Mouse (Mus musculus) intestine, embryonic 14.5 days (tissue): ENCODE data around the gene Cyb561d2. TPM values are rescaled to one million over a fixed set of nuclear protein-coding genes. Genes with fewer than 3 reads are reported as not detected.
A peak's percentile ranks its signal among the peaks of the same experiment; 100 is the strongest.

Source experiments
- ATAC-seq: fragments of 200-750 bp; cut with Nextera tagmentation; replicated peaks from 2 replicates; pipeline ENCODE4 v1.8.0; 2017; ENCODE audit warnings: low read depth, moderate number of reproducible peaks, moderate TSS enrichment, moderate library complexity; ENCODE audit not compliant: low FRiP score, low TSS enrichment
- DNase-seq: peaks from one replicate; pipeline ENCODE4 v3.0.0-alpha.2; 2018; ENCODE audit warnings: low spot score
- H3K27ac ChIP-seq: fragments of 300-500 bp; sonication (generic); 2 replicates; pipeline ENCODE4 v1.5.1; 2014; ENCODE audit warnings: low read depth, mild to moderate bottlenecking, control low read depth
- H3K27me3 ChIP-seq: fragments of 300-500 bp; sonication (generic); replicated peaks from 2 replicates; pipeline ENCODE4 v1.6.1; 2014; ENCODE audit warnings: low read length, control low read depth; ENCODE audit not compliant: control insufficient read depth, insufficient read depth
- H3K36me3 ChIP-seq: fragments of 300-500 bp; sonication (generic); 2 replicates; pipeline ENCODE4 v1.6.1; 2014; ENCODE audit warnings: low read length, control low read depth; ENCODE audit not compliant: control insufficient read depth, insufficient read depth
- H3K4me1 ChIP-seq: fragments of 300-500 bp; sonication (generic); replicated peaks from 2 replicates; pipeline ENCODE4 v1.6.1; 2014; ENCODE audit warnings: low read length, control low read depth, mixed read lengths; ENCODE audit not compliant: control insufficient read depth, insufficient read depth
- H3K4me2 ChIP-seq: fragments of 300-500 bp; sonication (generic); 2 replicates; pipeline ENCODE4 v1.6.1; 2014; ENCODE audit warnings: low read length
- H3K4me3 ChIP-seq: fragments of 300-500 bp; sonication (generic); 2 replicates; pipeline ENCODE4 v1.5.1; 2014; ENCODE audit warnings: low read depth, low read length, control low read depth, mixed read lengths
- H3K9ac ChIP-seq: fragments of 300-500 bp; sonication (generic); 2 replicates; pipeline ENCODE4 v1.6.1; 2014; ENCODE audit warnings: mild to moderate bottlenecking, low read length
- H3K9me3 ChIP-seq: fragments of 300-500 bp; sonication (generic); 2 replicates; pipeline ENCODE4 v1.6.1; 2016; ENCODE audit warnings: low read length, control low read depth; ENCODE audit not compliant: control insufficient read depth
- WGBS: fragments of 180-500 bp; shearing (Covaris S2); extraction: QIAGEN DNeasy Blood & Tissue Kit; methylation state at CpG from one replicate; pipeline ENCODE4 v1.1.7; 2014; 5-methylcytosine and 5-hydroxymethylcytosine counted together
- polyA plus RNA-seq: library from polyadenylated mRNA; unstranded; fragments of >200 nt; fragmentation: Nextera tagmentation; extraction: Ambion mirVana; gene quantifications from 2 replicates; pipeline ENCODE4 v1.2.1, GENCODE M21; 2014

Cyb561d2 gene
- 27.1 and 30.8 TPM in 2 replicates for polyA plus RNA-seq

- Histone ChIP-seq H3K27me3 (no peaks in the 10 kb centered on the region), H3K36me3 (peaks cover 56% of the 10 kb centered on the region)
These were observed at the start of gene Cyb561d2, which contains the start of gene Nprl2 for GRCm38 (mm10) chr9:107541474-107542351. TSS of gene Cyb561d2 (minus strand) at chr9:107542193. TSS of gene Nprl2 (plus strand) at chr9:107542226.

GRCm38 (mm10) chr9:107590773-107591060 lies 48.7 kb upstream of the Cyb561d2 start:
- peaks cover 11% of the 10 kb centered on the region for H3K4me1 ChIP-seq
- H3K9me3 ChIP-seq: no peaks in the 10 kb centered on the region
- H3K27ac ChIP-seq: no peak overlapping the region
- DNase-seq (no peak), ATAC-seq (no peak)
- H3K4me3 ChIP-seq: no peak overlapping the region
- H3K4me2 ChIP-seq: no peak overlapping the region
- no peaks in the 10 kb centered on the region for H3K27me3 ChIP-seq
- H3K9ac ChIP-seq: no peak overlapping the region
- H3K36me3 ChIP-seq: peaks cover 56% of the 10 kb centered on the region
- 93% methylated on average over 6 of the region's 6 CpGs for WGBS

More at GRCm38 (mm10) chr9:107541474-107542351, at the start of gene Cyb561d2, which contains the start of gene Nprl2:
- ATAC-seq: peak; percentile 82
- no peak within 1 kb of the TSS for H3K27ac ChIP-seq
- H3K4me2 ChIP-seq: peak within 1 kb of the TSS; percentile 97
- H3K4me1 ChIP-seq: peaks cover 23% of the 10 kb centered on the region
- WGBS: under 1% methylated on average over 46 of the region's 46 CpGs
- H3K9me3 ChIP-seq: no peaks in the 10 kb centered on the region
- DNase-seq: peak; percentile 97
- H3K4me3 ChIP-seq: peak within 1 kb of the TSS; percentile 87
- peak within 1 kb of the TSS; percentile 55 for H3K9ac ChIP-seq

- H3K36me3 ChIP-seq: peaks cover 56% of the 10 kb centered on the region
- H3K4me1 ChIP-seq: peaks cover 11% of the 10 kb centered on the region
- no peaks in the 10 kb centered on the region for H3K9me3 ChIP-seq
- no peak overlapping the region for H3K4me2 ChIP-seq
- no peaks in the 10 kb centered on the region for H3K27me3 ChIP-seq
- no peak for ATAC-seq
- peak; percentile 54 for DNase-seq
- H3K4me3 ChIP-seq: no peak overlapping the region
- H3K9ac ChIP-seq: no peak overlapping the region
- WGBS: 90% methylated on average over 25 of the region's 25 CpGs
- H3K27ac ChIP-seq: no peak overlapping the region
These were observed 48.2 kb upstream of the Cyb561d2 start for GRCm38 (mm10) chr9:107590058-107590772.

GRCm38 (mm10) chr9:107587833-107588639 lies 46.0 kb upstream of the Cyb561d2 start:
- Histone ChIP-seq H3K36me3 (peaks cover 39% of the 10 kb centered on the region), H3K4me1 (peaks cover 11% of the 10 kb centered on the region), H3K9ac (peak overlapping the region; percentile 65), H3K9me3 (no peaks in the 10 kb centered on the region), H3K27ac (no peak overlapping the region), H3K4me2 (peak overlapping the region; percentile 89), H3K4me3 (peak overlapping the region; percentile 77), H3K27me3 (no peaks in the 10 kb centered on the region)
- 3% methylated on average over 33 of the region's 33 CpGs for WGBS
- ATAC-seq: no peak; the same call in 1 of the 2 replicates
- DNase-seq: no peak

GRCm38 (mm10) chr9:107586974-107587832 lies 45.2 kb upstream of the Cyb561d2 start, which contains the start of gene Ifrd2:
TSS of gene Ifrd2 (plus strand) at chr9:107587642.
- peak within 1 kb of the TSS; percentile 89 for H3K4me2 ChIP-seq
- H3K9ac ChIP-seq: peak within 1 kb of the TSS; percentile 65
- H3K27ac ChIP-seq: no peak within 1 kb of the TSS; the same call in 1 of the 2 replicates
- H3K4me1 ChIP-seq: peaks cover 11% of the 10 kb centered on the region
- ATAC-seq: peak; percentile 97
- 14% methylated on average over 46 of the region's 46 CpGs for WGBS
- peak; percentile 94 for DNase-seq
- H3K9me3 ChIP-seq: no peaks in the 10 kb centered on the region
- peak within 1 kb of the TSS; percentile 77 for H3K4me3 ChIP-seq
- peaks cover 34% of the 10 kb centered on the region for H3K36me3 ChIP-seq
- no peaks in the 10 kb centered on the region for H3K27me3 ChIP-seq

GRCm38 (mm10) chr9:107586504-107586903 lies 44.5 kb upstream of the Cyb561d2 start:
- Histone ChIP-seq H3K4me1 (peaks cover 11% of the 10 kb centered on the region), H3K27me3 (no peaks in the 10 kb centered on the region), H3K4me3 (no peak overlapping the region), H3K9ac (no peak overlapping the region), H3K27ac (no peak overlapping the region), H3K4me2 (no peak overlapping the region), H3K36me3 (peaks cover 27% of the 10 kb centered on the region), H3K9me3 (no peaks in the 10 kb centered on the region)
- WGBS: 92% methylated on average over 5 of the region's 5 CpGs
- no peak for ATAC-seq
- no peak for DNase-seq

GRCm38 (mm10) chr9:107583174-107583573 lies 41.2 kb upstream of the Cyb561d2 start:
- ATAC-seq (no peak), DNase-seq (no peak)
- Histone ChIP-seq H3K27me3 (no peaks in the 10 kb centered on the region), H3K9ac (no peak overlapping the region), H3K9me3 (no peaks in the 10 kb centered on the region), H3K4me3 (no peak overlapping the region), H3K4me2 (no peak overlapping the region), H3K4me1 (peaks cover 5% of the 10 kb centered on the region), H3K36me3 (peaks cover 6% of the 10 kb centered on the region; the same call in 1 of the 2 replicates), H3K27ac (no peak overlapping the region)
- 91% methylated on average over 14 of the region's 14 CpGs for WGBS
